Mouse (Mus musculus) left cerebral cortex, adult 8-10 months (tissue): ENCODE measurements around the gene Tmem108. TPM values are rescaled to one million over a fixed set of nuclear protein-coding genes. Genes with fewer than 3 reads are reported as not detected.

Experiments
- DNase-seq, 2 experiments: peaks; one replicate each; pipeline ENCODE4 v3.0.0; 2022; ENCODE audit warnings: low spot score in 2 of 2
- total RNA-seq, 4 experiments: library from RNA; stranded (reverse); gene quantifications; 2 replicates each; pipeline ENCODE4 v1.2.4; 2022

Tmem108 gene
- total RNA-seq, 4 experiments from 2014 or later = 17.0 to 23.1 (median 17.9) TPM

GRCm38 (mm10) chr9:103636847-103637246, 124.8 kb downstream of the Tmem108 start:
- DNase-seq = no peak

GRCm38 (mm10) chr9:103628861-103629469, 132.7 kb downstream of the Tmem108 start:
- DNase-seq = no peak

- DNase-seq = no peak
Measured at GRCm38 (mm10) chr9:103627404-103627900, 134.2 kb downstream of the Tmem108 start.

GRCm38 (mm10) chr9:103626156-103626555, 135.5 kb downstream of the Tmem108 start:
- no peak for DNase-seq

- peak; percentile 21 to 50 for DNase-seq
Measured at GRCm38 (mm10) chr9:103624649-103625048, 137.0 kb downstream of the Tmem108 start.

GRCm38 (mm10) chr9:103623560-103624316, 137.9 kb downstream of the Tmem108 start:
- DNase-seq = peak; percentile 14 to 47

- DNase-seq = no peak
Measured at GRCm38 (mm10) chr9:103622988-103623387, 138.6 kb downstream of the Tmem108 start.

- no peak for DNase-seq
Measured at GRCm38 (mm10) chr9:103621870-103622269, 139.8 kb downstream of the Tmem108 start.

- DNase-seq = no peak
Measured at GRCm38 (mm10) chr9:103620517-103621212, 141.0 kb downstream of the Tmem108 start.

- no peak for DNase-seq
Measured at GRCm38 (mm10) chr9:103614260-103614659, 147.4 kb downstream of the Tmem108 start.

GRCm38 (mm10) chr9:103608161-103609058, 153.2 kb downstream of the Tmem108 start:
- no peak for DNase-seq

- DNase-seq = no peak
Measured at GRCm38 (mm10) chr9:103606056-103606455, 155.6 kb downstream of the Tmem108 start.

- DNase-seq = no peak
Measured at GRCm38 (mm10) chr9:103603792-103604191, 157.8 kb downstream of the Tmem108 start.

GRCm38 (mm10) chr9:103601878-103602277, 159.8 kb downstream of the Tmem108 start:
- DNase-seq = no peak

- DNase-seq = no peak
Measured at GRCm38 (mm10) chr9:103600834-103601233, 160.8 kb downstream of the Tmem108 start.

GRCm38 (mm10) chr9:103599908-103600307, 161.7 kb downstream of the Tmem108 start:
- DNase-seq = no peak

GRCm38 (mm10) chr9:103597861-103598260, 163.8 kb downstream of the Tmem108 start:
- peak in 1 of 2 experiments; percentile 70 for DNase-seq

GRCm38 (mm10) chr9:103595190-103595837, 166.3 kb downstream of the Tmem108 start:
- peak in 1 of 2 experiments; percentile 78 for DNase-seq

- no peak for DNase-seq
Measured at GRCm38 (mm10) chr9:103594423-103595189, 167.0 kb downstream of the Tmem108 start.

- no peak for DNase-seq
Measured at GRCm38 (mm10) chr9:103593079-103593478, 168.6 kb downstream of the Tmem108 start.
